Mouse (Mus musculus) forebrain, embryonic 11.5 days (tissue): ENCODE results near the gene Ephb2. TPM values are rescaled to one million over a fixed set of nuclear protein-coding genes. Genes with fewer than 3 reads are reported as not detected.

Experiments used
- ATAC-seq: fragments of 200-750 bp; cut with Nextera tagmentation; replicated peaks from 2 replicates; pipeline ENCODE4 v1.8.0; 2017; ENCODE audit warnings: moderate TSS enrichment; ENCODE audit not compliant: low FRiP score
- DNase-seq: peaks from one replicate; pipeline ENCODE4 v3.0.0-alpha.2; 2017; ENCODE audit warnings: low spot score
- H3K27ac ChIP-seq: fragments of 300-500 bp; sonication (generic); 2 replicates; pipeline ENCODE4 v1.5.1; 2014; ENCODE audit warnings: low read depth, low read length
- H3K27me3 ChIP-seq: fragments of 300-500 bp; sonication (generic); 2 replicates; pipeline ENCODE4 v1.6.1; 2014; ENCODE audit warnings: mild to moderate bottlenecking, low read length, mixed read lengths; ENCODE audit not compliant: control insufficient read depth, insufficient read depth
- H3K36me3 ChIP-seq: fragments of 300-500 bp; sonication (generic); 2 replicates; pipeline ENCODE4 v1.6.1; 2014; ENCODE audit warnings: mild to moderate bottlenecking, low read length, moderate library complexity, mixed read lengths; ENCODE audit not compliant: control insufficient read depth, insufficient read depth
- H3K4me1 ChIP-seq: fragments of 300-500 bp; sonication (generic); replicated peaks from 2 replicates; pipeline ENCODE4 v1.6.1; 2014; ENCODE audit warnings: low read length, mixed read lengths; ENCODE audit not compliant: control insufficient read depth, insufficient read depth
- H3K4me2 ChIP-seq: fragments of 300-500 bp; sonication (generic); 2 replicates; pipeline ENCODE4 v1.6.1; 2014; ENCODE audit warnings: low read depth, mild to moderate bottlenecking, low read length, moderate library complexity, mixed read lengths; ENCODE audit not compliant: severe bottlenecking
- H3K4me3 ChIP-seq: fragments of 300-500 bp; sonication (generic); 2 replicates; pipeline ENCODE4 v1.5.1; 2014; ENCODE audit warnings: low read depth, low read length
- H3K9ac ChIP-seq: fragments of 300-500 bp; sonication (generic); 2 replicates; pipeline ENCODE4 v1.6.1; 2014; ENCODE audit warnings: low read length
- H3K9me3 ChIP-seq: fragments of 300-500 bp; sonication (generic); 2 replicates; pipeline ENCODE4 v1.6.1; 2016; ENCODE audit warnings: low read length, mixed read lengths; ENCODE audit not compliant: control insufficient read depth
- WGBS: fragments of 180-500 bp; shearing (Covaris S2); extraction: QIAGEN DNeasy Blood & Tissue Kit; methylation state at CpG from one replicate; pipeline ENCODE4 v1.1.7; 2014; 5-methylcytosine and 5-hydroxymethylcytosine counted together
- polyA plus RNA-seq: library from polyadenylated mRNA; unstranded; fragments of >200 nt; fragmentation: Nextera tagmentation; extraction: Ambion mirVana; gene quantifications from 2 replicates; pipeline ENCODE4 v1.2.1, GENCODE M21; 2014

Gene Ephb2
- polyA plus RNA-seq, 1 experiment from 2014 or later = 36.9 TPM

GRCm38 (mm10) chr4:136786453-136787276 lies 49.1 kb downstream of the Ephb2 start:
- ATAC-seq (peak; percentile 56), DNase-seq (peak; percentile 64)
- Histone ChIP-seq H3K27ac (no peak overlapping the region; the same call in 1 of the 2 replicates), H3K9me3 (no peaks in the 10 kb centered on the region), H3K4me1 (peaks cover 24% of the 10 kb centered on the region), H3K36me3 (no peaks in the 10 kb centered on the region), H3K27me3 (no peaks in the 10 kb centered on the region), H3K4me3 (no peak overlapping the region), H3K9ac (no peak overlapping the region), H3K4me2 (no peak overlapping the region)
- 35% methylated on average over 26 of the region's 26 CpGs for WGBS

GRCm38 (mm10) chr4:136783552-136784150 lies 52.1 kb downstream of the Ephb2 start:
- H3K9ac ChIP-seq = no peak overlapping the region
- no peaks in the 10 kb centered on the region for H3K36me3 ChIP-seq
- peaks cover 33% of the 10 kb centered on the region for H3K4me1 ChIP-seq
- DNase-seq (no peak), ATAC-seq (no peak)
- H3K27ac ChIP-seq = no peak overlapping the region
- no peaks in the 10 kb centered on the region for H3K9me3 ChIP-seq
- 66% methylated on average over 22 of the region's 22 CpGs for WGBS
- no peak overlapping the region for H3K4me2 ChIP-seq
- H3K27me3 ChIP-seq = no peaks in the 10 kb centered on the region
- no peak overlapping the region for H3K4me3 ChIP-seq

GRCm38 (mm10) chr4:136782579-136782925 lies 53.2 kb downstream of the Ephb2 start:
- Histone ChIP-seq H3K9me3 (no peaks in the 10 kb centered on the region), H3K27me3 (no peaks in the 10 kb centered on the region), H3K4me3 (no peak overlapping the region), H3K9ac (no peak overlapping the region), H3K36me3 (no peaks in the 10 kb centered on the region), H3K4me2 (no peak overlapping the region), H3K27ac (no peak overlapping the region), H3K4me1 (peaks cover 35% of the 10 kb centered on the region)
- no peak for DNase-seq
- WGBS = 100% methylated on average over 1 of the region's 1 CpGs
- ATAC-seq = no peak

GRCm38 (mm10) chr4:136781868-136782578 lies 53.8 kb downstream of the Ephb2 start:
- Histone ChIP-seq H3K9ac (no peak overlapping the region), H3K27me3 (no peaks in the 10 kb centered on the region), H3K27ac (no peak overlapping the region), H3K9me3 (no peaks in the 10 kb centered on the region), H3K4me1 (peaks cover 35% of the 10 kb centered on the region; the same call in 1 of the 2 replicates), H3K4me3 (no peak overlapping the region), H3K4me2 (no peak overlapping the region), H3K36me3 (no peaks in the 10 kb centered on the region)
- WGBS = 96% methylated on average over 13 of the region's 13 CpGs
- DNase-seq (no peak), ATAC-seq (no peak)

GRCm38 (mm10) chr4:136780201-136780895 lies 55.4 kb downstream of the Ephb2 start:
- Histone ChIP-seq H3K27me3 (no peaks in the 10 kb centered on the region), H3K27ac (peak overlapping the region; percentile 39; the same call in 1 of the 2 replicates), H3K4me2 (no peak overlapping the region), H3K9ac (no peak overlapping the region; the same call in 1 of the 2 replicates), H3K4me1 (peaks cover 35% of the 10 kb centered on the region), H3K36me3 (no peaks in the 10 kb centered on the region), H3K4me3 (no peak overlapping the region), H3K9me3 (no peaks in the 10 kb centered on the region)
- ATAC-seq (no peak), DNase-seq (no peak)
- 65% methylated on average over 20 of the region's 20 CpGs for WGBS

GRCm38 (mm10) chr4:136779156-136779555 lies 56.6 kb downstream of the Ephb2 start:
- no peak overlapping the region for H3K27ac ChIP-seq
- DNase-seq (no peak), ATAC-seq (no peak)
- H3K4me3 ChIP-seq = no peak overlapping the region
- WGBS = 93% methylated on average over 11 of the region's 11 CpGs
- no peaks in the 10 kb centered on the region for H3K27me3 ChIP-seq
- H3K4me2 ChIP-seq = no peak overlapping the region
- H3K36me3 ChIP-seq = no peaks in the 10 kb centered on the region
- no peaks in the 10 kb centered on the region for H3K9me3 ChIP-seq
- no peak overlapping the region for H3K9ac ChIP-seq
- peaks cover 37% of the 10 kb centered on the region for H3K4me1 ChIP-seq

GRCm38 (mm10) chr4:136776471-136776892 lies 59.3 kb downstream of the Ephb2 start:
- peak overlapping the region; percentile 20 for H3K9ac ChIP-seq
- peak overlapping the region; percentile 31 for H3K27ac ChIP-seq
- H3K4me1 ChIP-seq = peaks cover 57% of the 10 kb centered on the region
- H3K4me3 ChIP-seq = no peak overlapping the region
- ATAC-seq = no peak
- H3K36me3 ChIP-seq = no peaks in the 10 kb centered on the region
- H3K4me2 ChIP-seq = no peak overlapping the region
- H3K9me3 ChIP-seq = no peaks in the 10 kb centered on the region
- no peaks in the 10 kb centered on the region for H3K27me3 ChIP-seq
- WGBS = 6% methylated on average over 9 of the region's 9 CpGs
- no peak for DNase-seq

GRCm38 (mm10) chr4:136775903-136776302 lies 59.9 kb downstream of the Ephb2 start:
- no peak overlapping the region for H3K27ac ChIP-seq
- no peaks in the 10 kb centered on the region for H3K9me3 ChIP-seq
- ATAC-seq (no peak), DNase-seq (no peak)
- H3K36me3 ChIP-seq = peaks cover 1% of the 10 kb centered on the region; the same call in 1 of the 2 replicates
- peaks cover 58% of the 10 kb centered on the region for H3K4me1 ChIP-seq
- H3K27me3 ChIP-seq = no peaks in the 10 kb centered on the region
- H3K4me3 ChIP-seq = no peak overlapping the region
- no peak overlapping the region for H3K9ac ChIP-seq
- H3K4me2 ChIP-seq = no peak overlapping the region
- WGBS = 86% methylated on average over 2 of the region's 2 CpGs
